Mouse (Mus musculus) megakaryocyte, embryonic 14.5 days (primary cell): Measurements from ENCODE around the gene Ssr3.

Experiments
- FLI1 ChIP-seq: IDR thresholded peaks from 2 replicates; pipeline ENCODE4 v1.6.1; 2012; ENCODE audit warnings: low read length, inconsistent platforms, mixed read lengths
- GATA1 ChIP-seq: IDR thresholded peaks from 3 replicates; pipeline ENCODE4 v1.6.1; 2012; ENCODE audit warnings: mixed read lengths, low read length, inconsistent platforms, borderline replicate concordance

- no peak for TF ChIP-seq FLI1
- TF ChIP-seq GATA1, result no peak
These were observed 27.3 kb upstream of the Ssr3 start for GRCm38 (mm10) chr3:65419706-65420105.
